Mouse (Mus musculus): Measurements from ENCODE around the gene Plch2.

The Plch2 gene

GRCm38 (mm10) chr4:154935788-154936187 lies 120.8 kb downstream of the Plch2 start:
- in situ Hi-C loops (cut with MboI, MseI), result no loop called here

- in situ Hi-C loops (cut with MboI, MseI), result no loop called here
Measured at GRCm38 (mm10) chr4:154934800-154935199, 121.8 kb downstream of the Plch2 start.

- in situ Hi-C loops (cut with MboI, MseI), result no loop called here
Measured at GRCm38 (mm10) chr4:154933306-154933907, 123.2 kb downstream of the Plch2 start.

Data from regulatory T cell (primary cell).